Mouse (Mus musculus): ENCODE measurements around the gene Raet1e. TPM values are rescaled to one million over a fixed set of nuclear protein-coding genes. Genes with fewer than 3 reads are reported as not detected.
"Not testable (repeated sequence)": the region's sequence is repeated elsewhere in the genome, so short reads cannot be mapped to it uniquely, and the experiment has no call there.

The Raet1e gene
- total and polyA plus RNA-seq, 3 experiments: not detected

DNA sequence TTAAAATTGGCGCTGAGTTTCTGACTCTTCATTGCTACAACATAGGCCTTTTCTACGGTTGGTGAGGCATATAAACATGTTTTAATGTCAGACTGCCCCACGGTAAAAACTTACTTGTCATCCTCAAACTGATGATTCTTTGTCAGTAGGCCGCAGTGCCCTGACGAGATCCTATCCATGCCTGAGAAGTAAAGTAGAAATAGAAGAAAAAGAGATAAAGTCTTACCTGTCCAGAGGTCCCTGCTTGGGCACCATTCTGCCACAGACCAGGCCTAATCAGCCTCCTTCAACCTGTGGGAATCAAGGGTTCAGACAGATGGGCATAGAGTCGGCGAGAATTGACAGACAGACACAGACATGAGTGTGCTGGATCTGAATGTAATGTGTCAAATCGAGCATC, 106.7 kb downstream of the Raet1e start:
- Histone ChIP-seq H3K9me3 (replicated peaks; ENCODE audit: insufficient read depth, low read length) (no peaks in the 10 kb centered on the region), H3K9ac (ENCODE audit: control insufficient read depth, low read depth, low read length, poor library complexity, severe bottlenecking) (no peak overlapping the region), H3K36me3 (ENCODE audit: control insufficient read depth in 1 of 2, insufficient read depth in 2 of 2, low read length in 2 of 2) (no peaks in the 10 kb centered on the region), H3K4me3 (ENCODE audit: control insufficient read depth in 1 of 2, insufficient read depth in 1 of 2, low read depth in 2 of 2, low read length in 2 of 2) (no peak overlapping the region), H3K27ac (ENCODE audit: control insufficient read depth, low read depth, low read length) (no peak overlapping the region), H3K79me2 (ENCODE audit: control insufficient read depth, insufficient read depth, low read length, poor library complexity) (no peaks in the 10 kb centered on the region), H3K4me1 (ENCODE audit: control insufficient read depth in 1 of 2, insufficient read depth in 2 of 2, low read length in 2 of 2) (no peaks in the 10 kb centered on the region), H3K27me3 (ENCODE audit: control insufficient read depth in 1 of 2, insufficient read depth in 2 of 2, low read length in 2 of 2) (no peaks in the 10 kb centered on the region)
- TF ChIP-seq MAZ (IDR thresholded peaks at IDR 0.05; ENCODE audit: low read depth, low read length) (no peak), MXI1 (IDR thresholded peaks at IDR 0.05; ENCODE audit: low read depth, low read length) (no peak), TBP (IDR thresholded peaks at IDR 0.05; ENCODE audit: low read depth, low read length) (no peak), POLR2AphosphoS2 (IDR thresholded peaks at IDR 0.05; ENCODE audit: low read length) (no peak), UBTF (IDR thresholded peaks at IDR 0.05; ENCODE audit: borderline replicate concordance, insufficient read depth, low read depth, low read length) (no peak), ZMIZ1 (IDR thresholded peaks at IDR 0.05; ENCODE audit: low read depth, low read length) (no peak), BHLHE40 (IDR thresholded peaks at IDR 0.05; ENCODE audit: borderline replicate concordance, low read depth, low read length) (no peak), GABPA (IDR thresholded peaks at IDR 0.05; ENCODE audit: low read depth, low read length) (no peak), SMC3 (IDR thresholded peaks at IDR 0.05; ENCODE audit: low read depth, low read length) (no peak), TAL1 (IDR thresholded peaks at IDR 0.05; ENCODE audit: low read length) (no peak), USF2 (IDR thresholded peaks at IDR 0.05; ENCODE audit: borderline replicate concordance in 1 of 2, insufficient read depth in 1 of 2, low read depth in 1 of 2, low read length in 2 of 2) (no peak), MYB (IDR thresholded peaks at IDR 0.05; ENCODE audit: low read depth, low read length) (no peak), E2F4 (IDR thresholded peaks at IDR 0.05; ENCODE audit: borderline replicate concordance, low read depth, low read length) (no peak), CHD2 (IDR thresholded peaks at IDR 0.05; ENCODE audit: low read length) (no peak), TCF12 (IDR thresholded peaks at IDR 0.05; ENCODE audit: low read depth, low read length) (no peak), CHD1 (IDR thresholded peaks at IDR 0.05; ENCODE audit: low read depth, low read length) (no peak)
- no peak for DNase-seq (ENCODE audit: low read depth, low spot score)

- H3K9me3 ChIP-seq (replicated peaks; ENCODE audit: insufficient read depth, low read length); DNase-seq (ENCODE audit: low read depth, low spot score); H3K79me2 ChIP-seq (ENCODE audit: control insufficient read depth, insufficient read depth, low read length, poor library complexity); H3K4me3 ChIP-seq (ENCODE audit: control insufficient read depth in 1 of 2, insufficient read depth in 1 of 2, low read depth in 2 of 2, low read length in 2 of 2); H3K36me3 ChIP-seq (ENCODE audit: control insufficient read depth in 1 of 2, insufficient read depth in 2 of 2, low read length in 2 of 2); H3K27me3 ChIP-seq (ENCODE audit: control insufficient read depth in 1 of 2, insufficient read depth in 2 of 2, low read length in 2 of 2); H3K9ac ChIP-seq (ENCODE audit: control insufficient read depth, low read depth, low read length, poor library complexity, severe bottlenecking); H3K4me1 ChIP-seq (ENCODE audit: control insufficient read depth in 1 of 2, insufficient read depth in 2 of 2, low read length in 2 of 2); H3K27ac ChIP-seq (ENCODE audit: control insufficient read depth, low read depth, low read length): not testable (repeated sequence)
Observed at GRCm38 (mm10) chr10:22270879-22271786, 112.8 kb downstream of the Raet1e start.

GRCm38 (mm10) chr10:22272914-22273683, 114.7 kb downstream of the Raet1e start:
- H3K27me3 ChIP-seq (ENCODE audit: control insufficient read depth in 1 of 2, insufficient read depth in 2 of 2, low read length in 2 of 2); H3K9ac ChIP-seq (ENCODE audit: control insufficient read depth, low read depth, low read length, poor library complexity, severe bottlenecking); H3K4me3 ChIP-seq (ENCODE audit: control insufficient read depth in 1 of 2, insufficient read depth in 1 of 2, low read depth in 2 of 2, low read length in 2 of 2); H3K36me3 ChIP-seq (ENCODE audit: control insufficient read depth in 1 of 2, insufficient read depth in 2 of 2, low read length in 2 of 2); H3K79me2 ChIP-seq (ENCODE audit: control insufficient read depth, insufficient read depth, low read length, poor library complexity); H3K27ac ChIP-seq (ENCODE audit: control insufficient read depth, low read depth, low read length); H3K9me3 ChIP-seq (replicated peaks; ENCODE audit: insufficient read depth, low read length); DNase-seq (ENCODE audit: low read depth, low spot score); H3K4me1 ChIP-seq (ENCODE audit: control insufficient read depth in 1 of 2, insufficient read depth in 2 of 2, low read length in 2 of 2): not testable (repeated sequence)

All from MEL (cell line).